Mouse (Mus musculus) cortical plate, adult 2 months (tissue): ENCODE results near the gene Gm13288. TPM values are rescaled to one million over a fixed set of nuclear protein-coding genes. Genes with fewer than 3 reads are reported as not detected.
"Not testable (repeated sequence)": the region's sequence is repeated elsewhere in the genome, so short reads cannot be mapped to it uniquely, and the experiment has no call there.

Experiments
- H3K27ac ChIP-seq: fragments of 200-500 bp; 2 replicates; pipeline ENCODE4 v1.5.1; 2012; ENCODE audit warnings: low read length, control low read depth, inconsistent platforms; ENCODE audit not compliant: insufficient read depth
- H3K4me1 ChIP-seq: fragments of 200-500 bp; 2 replicates; pipeline ENCODE4 v1.6.1; 2011; ENCODE audit warnings: low read length; ENCODE audit not compliant: control insufficient read depth, insufficient read depth
- H3K4me3 ChIP-seq: fragments of 200-500 bp; 2 replicates; pipeline ENCODE4 v1.5.1; 2011; ENCODE audit warnings: mild to moderate bottlenecking, low read length, control low read depth; ENCODE audit not compliant: insufficient read depth
- CTCF ChIP-seq: fragments of 200-500 bp; IDR thresholded peaks from 2 replicates; pipeline ENCODE4 v1.5.1; 2011; ENCODE audit warnings: mild to moderate bottlenecking, control low read depth, low read length; ENCODE audit not compliant: insufficient read depth; ENCODE audit errors: extremely low read depth
- POLR2A ChIP-seq: fragments of 200-500 bp; IDR thresholded peaks from 2 replicates; pipeline ENCODE4 v1.6.1; 2011; ENCODE audit warnings: mild to moderate bottlenecking, low read length, control low read depth; ENCODE audit not compliant: insufficient read depth; ENCODE audit errors: extremely low read depth
- polyA plus RNA-seq: library from polyadenylated mRNA; depleted of rRNA; stranded (reverse); fragments of >200 nt; gene quantifications from 2 replicates; pipeline ENCODE4 v1.2.3, GENCODE M21; 2012; rRNA removed

Gene Gm13288
- not detected in 2 replicates for polyA plus RNA-seq

- not testable (repeated sequence) for H3K4me3 ChIP-seq, H3K27ac ChIP-seq, H3K4me1 ChIP-seq
Measured at GRCm38 (mm10) chr4:88805231-88805630, at the start of gene Gm13288. Gene Gm13288 (plus strand): TSS chr4:88805531.

DNA sequence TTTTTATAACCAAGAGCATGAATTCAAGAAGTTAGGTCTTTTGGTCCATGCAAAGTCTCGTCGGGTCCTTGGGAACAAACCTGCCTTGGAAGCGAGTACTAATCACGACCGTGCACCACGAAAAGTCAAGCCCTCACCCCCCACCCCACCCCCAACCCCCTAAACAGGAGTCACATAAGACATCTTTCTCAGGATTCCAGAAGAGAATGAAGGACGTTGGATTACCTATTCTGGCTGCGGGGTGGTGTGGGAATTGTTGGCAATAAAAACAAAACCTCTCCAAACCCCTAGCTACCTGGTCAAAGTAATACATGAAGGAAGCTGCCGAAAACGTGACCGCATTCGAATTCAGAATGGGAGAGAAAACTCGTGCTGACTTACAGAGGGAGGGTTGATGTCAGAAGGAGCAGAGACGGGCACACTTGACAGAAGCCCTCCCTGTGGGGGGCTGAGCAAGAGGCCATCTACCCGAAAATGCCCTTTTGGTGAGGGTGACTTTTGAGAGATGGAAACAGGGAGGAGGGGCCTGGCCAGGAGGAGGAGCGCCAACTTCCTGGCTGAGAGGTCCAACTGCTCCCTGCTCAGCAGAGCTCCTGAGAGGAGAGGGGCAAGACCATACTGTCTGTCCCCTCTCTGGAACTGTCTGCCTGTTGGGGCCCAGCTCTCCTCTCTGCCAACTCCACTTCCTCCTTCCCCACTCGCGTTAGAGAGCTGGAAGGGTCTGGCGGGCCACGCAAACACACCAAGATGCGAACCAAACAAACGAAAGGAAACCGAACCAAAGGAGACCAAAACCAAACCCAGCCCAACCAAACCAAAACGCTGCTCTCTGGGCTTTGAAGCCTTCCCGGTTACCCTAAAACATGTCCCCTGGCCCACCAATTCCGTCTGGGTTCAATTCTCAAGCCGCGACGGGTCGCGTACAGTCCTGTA, 48.5 kb upstream of the Gm13288 start:
- not testable (repeated sequence) for H3K27ac ChIP-seq, H3K4me1 ChIP-seq
- peak overlapping the region; percentile 54 for H3K4me3 ChIP-seq

GRCm38 (mm10) chr4:88757628-88758031, 47.7 kb upstream of the Gm13288 start:
- not testable (repeated sequence) for H3K4me1 ChIP-seq, H3K27ac ChIP-seq
- H3K4me3 ChIP-seq = peak overlapping the region; percentile 54; the same call in 1 of the 2 replicates
- peak; percentile 67 for TF ChIP-seq CTCF
- peak; percentile 16; the same call in 1 of the 2 replicates for TF ChIP-seq POLR2A

DNA sequence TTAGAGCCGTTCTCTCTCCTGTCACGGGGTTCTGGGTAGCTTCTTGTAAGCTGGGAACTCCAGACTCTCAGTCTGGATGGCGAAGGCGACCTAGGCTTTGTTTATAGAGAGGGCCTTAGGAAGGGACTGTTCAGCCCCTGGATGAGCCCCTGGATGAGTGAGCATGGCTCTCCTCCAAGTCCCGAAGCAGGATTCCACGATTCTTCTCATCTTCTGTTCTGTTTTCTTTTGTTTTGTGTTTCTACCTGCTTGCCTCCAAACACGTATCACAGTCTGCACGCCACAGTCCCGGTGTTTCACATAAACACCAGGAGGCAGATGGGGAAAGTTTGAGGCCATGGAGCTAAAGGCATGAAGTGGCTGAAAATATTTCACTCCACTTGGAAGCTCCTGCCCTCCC, 46.6 kb upstream of the Gm13288 start:
- H3K27ac ChIP-seq, H3K4me3 ChIP-seq, H3K4me1 ChIP-seq: not testable (repeated sequence)

DNA sequence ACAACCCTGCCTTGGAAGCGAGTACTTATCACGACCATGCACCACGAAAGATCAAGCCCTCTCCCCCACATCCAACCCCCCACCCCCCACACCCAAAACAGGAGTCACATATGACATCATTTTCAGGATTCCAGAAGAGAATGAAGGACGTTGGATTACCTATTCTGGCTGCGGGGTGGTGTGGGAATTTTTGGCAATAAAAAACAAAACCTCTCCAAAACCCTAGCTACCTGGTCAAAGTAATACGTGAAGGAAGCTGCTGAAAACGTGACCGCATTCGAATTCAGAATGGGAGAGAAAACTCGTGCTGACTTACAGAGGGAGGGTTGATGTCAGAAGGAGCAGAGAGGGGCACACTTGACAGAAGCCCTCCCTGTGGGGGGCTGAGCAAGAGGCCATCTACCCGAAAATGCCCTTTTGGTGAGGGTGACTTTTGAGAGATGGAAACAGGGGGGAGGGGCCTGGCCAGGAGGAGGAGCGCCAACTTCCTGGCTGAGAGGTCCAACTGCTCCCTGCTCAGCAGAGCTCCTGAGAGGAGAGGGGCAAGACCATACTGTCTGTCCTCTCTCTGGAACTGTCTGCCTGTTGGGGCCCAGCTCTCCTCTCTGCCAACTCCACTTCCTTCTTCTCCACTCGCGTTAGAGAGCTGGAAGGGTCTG, 45.6 kb upstream of the Gm13288 start, which contains the start of gene Gm13283:
Gene Gm13283, plus strand, starts transcription at position 510 of the 659 bp plus-strand sequence.
- H3K4me3 ChIP-seq, H3K27ac ChIP-seq, H3K4me1 ChIP-seq: not testable (repeated sequence)

- not testable (repeated sequence) for H3K4me1 ChIP-seq, H3K27ac ChIP-seq, H3K4me3 ChIP-seq
- TF ChIP-seq CTCF = peak; percentile 2; the same call in 1 of the 2 replicates
- peak; percentile 18; the same call in 1 of the 2 replicates for TF ChIP-seq POLR2A
Measured at GRCm38 (mm10) chr4:88760431-88760830, 44.9 kb upstream of the Gm13288 start.

DNA sequence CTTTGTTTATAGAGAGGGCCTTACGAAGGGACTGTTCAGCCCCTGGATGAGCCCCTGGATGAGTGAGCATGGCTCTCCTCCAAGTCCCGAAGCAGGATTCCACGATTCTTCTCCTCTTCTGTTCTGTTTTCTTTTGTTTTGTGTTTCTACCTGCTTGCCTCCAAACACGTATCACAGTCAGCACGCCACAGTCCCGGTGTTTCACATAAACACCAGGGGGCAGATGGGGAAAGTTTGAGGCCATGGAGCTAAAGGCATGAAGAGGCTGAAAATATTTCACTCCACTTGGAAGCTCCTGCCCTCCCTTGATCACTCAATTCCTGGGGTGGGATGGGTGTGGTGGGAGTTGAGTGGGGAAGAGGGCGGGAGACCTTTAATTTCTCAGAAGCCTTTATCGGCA, 43.6 kb upstream of the Gm13288 start:
- not testable (repeated sequence) for H3K4me3 ChIP-seq, H3K4me1 ChIP-seq, H3K27ac ChIP-seq

DNA sequence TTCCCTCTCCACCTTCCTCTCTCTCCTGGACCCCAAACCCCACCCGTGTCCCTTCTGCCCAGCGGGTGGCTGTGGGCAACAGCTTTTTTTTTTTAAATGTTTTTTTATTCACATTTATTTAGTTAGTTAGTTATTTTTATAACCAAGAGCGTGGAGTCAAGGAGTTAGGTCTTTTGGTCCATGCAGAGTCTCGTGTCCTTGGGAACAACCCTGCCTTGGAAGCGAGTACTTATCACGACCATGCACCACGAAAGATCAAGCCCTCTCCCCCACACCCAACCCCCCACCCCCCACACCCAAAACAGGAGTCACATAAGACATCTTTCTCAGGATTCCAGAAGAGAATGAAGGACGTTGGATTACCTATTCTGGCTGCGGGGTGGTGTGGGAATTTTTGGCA, 43.0 kb upstream of the Gm13288 start:
- H3K4me3 ChIP-seq, H3K4me1 ChIP-seq, H3K27ac ChIP-seq: not testable (repeated sequence)

DNA sequence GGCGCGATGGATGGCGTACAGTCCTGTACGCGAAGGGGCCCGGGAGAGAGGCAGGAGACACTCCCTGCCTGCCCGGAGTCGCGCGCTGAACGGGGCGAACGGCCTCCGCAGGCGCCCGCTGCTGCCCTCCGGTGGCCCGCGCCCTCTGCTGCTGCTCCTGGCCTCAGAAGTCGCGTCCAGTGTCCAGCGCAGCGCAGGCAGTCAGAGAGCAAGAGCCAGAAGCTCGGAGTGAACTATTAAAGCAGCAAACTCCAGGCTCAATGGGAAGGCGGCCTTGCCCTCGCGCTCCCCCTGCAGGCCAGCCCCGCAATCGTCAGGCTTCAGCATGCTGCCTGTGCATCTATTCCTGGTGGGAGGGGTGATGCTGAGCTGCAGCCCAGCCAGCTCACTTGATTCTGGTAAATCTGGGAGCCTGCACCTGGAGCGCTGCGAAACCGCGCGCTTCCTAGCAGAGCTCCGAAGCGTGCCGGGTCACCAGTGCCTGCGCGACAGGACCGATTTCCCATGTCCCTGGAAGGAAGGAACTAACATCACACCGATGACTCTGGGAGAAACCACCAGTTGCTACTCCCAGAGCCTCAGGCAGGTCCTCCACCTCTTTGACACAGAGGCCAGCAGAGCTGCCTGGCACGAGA, 41.8 kb upstream of the Gm13288 start:
- H3K4me1 ChIP-seq, H3K27ac ChIP-seq, H3K4me3 ChIP-seq: not testable (repeated sequence)

DNA sequence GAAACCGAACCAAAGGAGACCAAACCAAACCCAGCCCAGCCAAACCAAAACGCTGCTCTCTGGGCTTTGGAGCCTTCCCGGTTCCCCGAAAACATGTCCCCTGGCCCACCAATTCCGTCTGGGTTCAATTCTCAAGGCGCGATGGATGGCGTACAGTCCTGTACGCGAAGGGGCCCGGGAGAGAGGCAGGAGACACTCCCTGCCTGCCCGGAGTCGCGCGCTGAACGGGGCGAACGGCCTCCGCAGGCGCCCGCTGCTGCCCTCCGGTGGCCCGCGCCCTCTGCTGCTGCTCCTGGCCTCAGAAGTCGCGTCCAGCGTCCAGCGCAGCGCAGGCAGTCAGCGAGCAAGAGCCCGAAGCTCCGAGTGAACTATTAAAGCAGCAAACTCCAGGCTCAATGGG, 31.8 kb upstream of the Gm13288 start, which contains the start of gene Gm13290:
Gene Gm13290, plus strand, starts transcription at position 301 of the 400 bp plus-strand sequence.
- not testable (repeated sequence) for H3K27ac ChIP-seq, H3K4me1 ChIP-seq, H3K4me3 ChIP-seq

DNA sequence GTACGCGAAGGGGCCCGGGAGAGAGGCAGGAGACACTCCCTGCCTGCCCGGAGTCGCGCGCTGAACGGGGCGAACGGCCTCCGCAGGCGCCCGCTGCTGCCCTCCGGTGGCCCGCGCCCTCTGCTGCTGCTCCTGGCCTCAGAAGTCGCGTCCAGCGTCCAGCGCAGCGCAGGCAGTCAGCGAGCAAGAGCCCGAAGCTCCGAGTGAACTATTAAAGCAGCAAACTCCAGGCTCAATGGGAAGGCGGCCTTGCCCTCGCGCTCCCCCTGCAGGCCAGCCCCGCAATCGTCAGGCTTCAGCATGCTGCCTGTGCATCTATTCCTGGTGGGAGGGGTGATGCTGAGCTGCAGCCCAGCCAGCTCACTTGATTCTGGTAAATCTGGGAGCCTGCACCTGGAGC, 28.7 kb upstream of the Gm13288 start, which contains the start of gene Gm13289:
Gene Gm13289, plus strand, starts transcription at position 301 of the 400 bp plus-strand sequence.
- not testable (repeated sequence) for H3K27ac ChIP-seq, H3K4me3 ChIP-seq, H3K4me1 ChIP-seq

DNA sequence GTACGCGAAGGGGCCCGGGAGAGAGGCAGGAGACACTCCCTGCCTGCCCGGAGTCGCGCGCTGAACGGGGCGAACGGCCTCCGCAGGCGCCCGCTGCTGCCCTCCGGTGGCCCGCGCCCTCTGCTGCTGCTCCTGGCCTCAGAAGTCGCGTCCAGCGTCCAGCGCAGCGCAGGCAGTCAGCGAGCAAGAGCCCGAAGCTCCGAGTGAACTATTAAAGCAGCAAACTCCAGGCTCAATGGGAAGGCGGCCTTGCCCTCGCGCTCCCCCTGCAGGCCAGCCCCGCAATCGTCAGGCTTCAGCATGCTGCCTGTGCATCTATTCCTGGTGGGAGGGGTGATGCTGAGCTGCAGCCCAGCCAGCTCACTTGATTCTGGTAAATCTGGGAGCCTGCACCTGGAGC, 25.8 kb upstream of the Gm13288 start, which contains the start of gene Gm13272:
Gene Gm13272, plus strand, starts transcription at position 301 of the 400 bp plus-strand sequence.
- H3K4me3 ChIP-seq, H3K4me1 ChIP-seq, H3K27ac ChIP-seq: not testable (repeated sequence)

GRCm38 (mm10) chr4:88780320-88780719, 25.0 kb upstream of the Gm13288 start:
- not testable (repeated sequence) for H3K27ac ChIP-seq, H3K4me1 ChIP-seq, H3K4me3 ChIP-seq

- H3K4me1 ChIP-seq, H3K27ac ChIP-seq, H3K4me3 ChIP-seq: not testable (repeated sequence)
Measured at GRCm38 (mm10) chr4:88781831-88782230, 23.5 kb upstream of the Gm13288 start, which contains the start of gene Ifnz. Gene Ifnz (plus strand): TSS chr4:88782131.

DNA sequence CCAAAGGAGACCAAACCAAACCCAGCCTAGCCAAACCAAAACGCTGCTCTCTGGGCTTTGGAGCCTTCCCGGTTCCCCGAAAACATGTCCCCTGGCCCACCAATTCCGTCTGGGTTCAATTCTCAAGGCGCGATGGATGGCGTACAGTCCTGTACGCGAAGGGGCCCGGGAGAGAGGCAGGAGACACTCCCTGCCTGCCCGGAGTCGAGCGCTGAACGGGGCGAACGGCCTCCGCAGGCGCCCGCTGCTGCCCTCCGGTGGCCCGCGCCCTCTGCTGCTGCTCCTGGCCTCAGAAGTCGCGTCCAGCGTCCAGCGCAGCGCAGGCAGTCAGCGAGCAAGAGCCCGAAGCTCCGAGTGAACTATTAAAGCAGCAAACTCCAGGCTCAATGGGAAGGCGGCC, 23.0 kb upstream of the Gm13288 start:
- not testable (repeated sequence) for H3K4me1 ChIP-seq, H3K27ac ChIP-seq

More for the DNA sequence above, 23.0 kb upstream of the Gm13288 start:
- not testable (repeated sequence) for H3K4me3 ChIP-seq
